Mouse (Mus musculus) gastrocnemius, postnatal 10 days (tissue): ENCODE data around the gene Cst13. TPM values are rescaled to one million over a fixed set of nuclear protein-coding genes. Genes with fewer than 3 reads are reported as not detected.
A peak's percentile ranks its signal among the peaks of the same experiment; 100 is the strongest.

Source experiments
- DNase-seq: peaks from one replicate; pipeline ENCODE4 v3.0.0; 2021; ENCODE audit warnings: mixed read lengths
- total RNA-seq, 2 experiments: library from RNA; stranded (reverse); gene quantifications; 2 replicates each; pipeline ENCODE4 v1.2.3; 2021

Cst13 gene
- total RNA-seq, 2 experiments from 2014 or later: not detected

- DNase-seq: no peak
Measured at GRCm38 (mm10) chr2:148874617-148875334, 54.9 kb downstream of the Cst13 start.

GRCm38 (mm10) chr2:148875335-148875811, 55.5 kb downstream of the Cst13 start, which contains the start of gene Cst3:
TSS of gene Cst3 (minus strand) at chr2:148875692.
- peak; percentile 93 for DNase-seq

GRCm38 (mm10) chr2:148877016-148877770, 57.3 kb downstream of the Cst13 start:
- peak; percentile 47 for DNase-seq

- no peak for DNase-seq
Measured at GRCm38 (mm10) chr2:148878641-148879130, 58.8 kb downstream of the Cst13 start.

- DNase-seq: peak; percentile 17
Measured at GRCm38 (mm10) chr2:148879199-148879598, 59.3 kb downstream of the Cst13 start.

Other genes with a start within 250 kb of the Cst13 start
- gene Nxt1, start 147.5 kb upstream of the Cst13 start, total RNA-seq: 10 to 100 TPM in 1 of 2 experiments, 1 to 10 TPM in 1; 7.3 to 11.6 TPM
- 10 to 100 TPM; 13.0 to 13.6 TPM for gene Gzf1, start 139.1 kb upstream of the Cst13 start, total RNA-seq
- gene Napb, start 87.6 kb upstream of the Cst13 start, total RNA-seq: 1 to 10 TPM; 4.0 to 7.8 TPM
- gene Cstl1, start 69.7 kb upstream of the Cst13 start, total RNA-seq: not detected
- gene Cst11, start 48.6 kb upstream of the Cst13 start, total RNA-seq: not detected
- not detected for gene 8030411F24Rik, start 38.1 kb upstream of the Cst13 start, total RNA-seq
- not detected for gene Cst12, start 30.7 kb upstream of the Cst13 start, total RNA-seq
- gene Cst8, start 21.3 kb upstream of the Cst13 start, total RNA-seq: not detected
- gene Cst9, start 15.1 kb downstream of the Cst13 start, total RNA-seq: not detected
- gene 9230104L09Rik, start 45.0 kb downstream of the Cst13 start, total RNA-seq: 1 to 10 TPM; 1.5 to 1.6 TPM
- 100 to 1,000 TPM; 442 to 445 TPM for gene Cst3, start 55.6 kb downstream of the Cst13 start, total RNA-seq
- gene Gm1330, start 183.2 kb downstream of the Cst13 start, total RNA-seq: not detected
- gene Gm10750, start 197.2 kb downstream of the Cst13 start, total RNA-seq: not detected